Mouse (Mus musculus) liver, adult 2 months (tissue): ENCODE data around the gene Bid.

Experiments used
- CTCF ChIP-seq: fragments of 200-500 bp; IDR thresholded peaks from 2 replicates; pipeline ENCODE4 v1.5.1; 2011; ENCODE audit warnings: low read depth, low read length, control low read depth
- POLR2A ChIP-seq: fragments of 200-500 bp; IDR thresholded peaks from 2 replicates; pipeline ENCODE4 v1.6.1; 2011; ENCODE audit warnings: low read length, control low read depth; ENCODE audit not compliant: insufficient read depth; ENCODE audit errors: extremely low read depth

- TF ChIP-seq CTCF (no peak), POLR2A (no peak)
Observed at GRCm38 (mm10) chr6:120929421-120929820, 12.8 kb upstream of the Bid start.
